Mouse (Mus musculus) gastrocnemius, adult 2 months (tissue): ENCODE measurements around the gene Gm6760. TPM values are rescaled to one million over a fixed set of nuclear protein-coding genes. Genes with fewer than 3 reads are reported as not detected.

Experiments
- DNase-seq: peaks from one replicate; pipeline ENCODE4 v3.0.0; 2022
- H3K27ac ChIP-seq: fragments of 200-600 bp; 2 replicates; pipeline ENCODE4 v1.8.1; 2022; ENCODE audit warnings: mild to moderate bottlenecking
- H3K4me3 ChIP-seq: fragments of 200-600 bp; 2 replicates; pipeline ENCODE4 v1.8.1; 2022; ENCODE audit warnings: mild to moderate bottlenecking, moderate library complexity
- CTCF ChIP-seq: fragments of 200-600 bp; IDR thresholded peaks from 2 replicates; pipeline ENCODE4 v1.8.1; 2022; ENCODE audit warnings: antibody characterized with exemption, mild to moderate bottlenecking, moderate library complexity
- intact Hi-C: fragments of 180-260 bp; cut with DNase I; formaldehyde crosslinking; loops from one replicate; pipeline ENCODE4 v1.15.1; 2025
- long read RNA-seq, 2 experiments: library from polyadenylated mRNA; stranded (forward); transcript quantifications; one replicate each; pipeline ENCODE4 v2.0.0; 2021
- total RNA-seq, 2 experiments: library from RNA; stranded (reverse); gene quantifications; 2 replicates each; pipeline ENCODE4 v1.2.3; 2021

The Gm6760 gene
- total RNA-seq: not detected
- long read RNA-seq, experiment 1: 0 reads
- long read RNA-seq, experiment 2: 0 reads

DNA sequence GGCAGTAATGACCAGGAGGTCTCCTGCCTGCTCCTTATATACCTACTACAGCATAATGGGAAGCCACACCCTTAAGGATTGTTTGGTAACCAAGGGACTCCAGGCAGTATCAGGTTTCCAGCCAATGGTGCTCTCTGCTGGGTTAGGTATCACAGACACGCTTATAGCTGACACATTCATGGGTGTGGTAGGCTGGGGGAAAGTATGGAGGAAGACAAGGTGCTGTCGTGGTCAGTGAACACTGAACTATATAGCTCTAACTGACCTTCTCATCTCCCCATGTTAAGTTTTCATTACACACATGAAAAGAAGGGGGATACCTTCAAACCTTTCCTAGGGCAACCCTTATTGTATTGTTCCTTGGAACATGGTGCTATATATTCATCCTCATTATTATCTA lies at the start of gene Gm6760:
Gene Gm6760, minus strand, starts transcription at position 101 of the 400 bp plus-strand sequence.
- no peak within 1 kb of the TSS for H3K4me3 ChIP-seq
- TF ChIP-seq CTCF: no peak
- no peak for DNase-seq
- H3K27ac ChIP-seq: no peak within 1 kb of the TSS
- intact Hi-C loops: no loop called here

- DNase-seq: no peak
- no peak for TF ChIP-seq CTCF
- H3K4me3 ChIP-seq: no peak overlapping the region
- H3K27ac ChIP-seq: no peak overlapping the region
- intact Hi-C loops: no loop called here
Observed at GRCm38 (mm10) chrX:64181246-64181645, 29.2 kb upstream of the Gm6760 start.

GRCm38 (mm10) chrX:64173248-64173647 lies 21.2 kb upstream of the Gm6760 start, which contains the start of gene 3830417A13Rik:
3830417A13Rik (plus strand) TSS chrX:64173548.
- no peak for TF ChIP-seq CTCF
- intact Hi-C loops: no loop called here
- DNase-seq: no peak
- Histone ChIP-seq H3K4me3 (no peak within 1 kb of the TSS), H3K27ac (no peak within 1 kb of the TSS)

Other genes starting within 250 kb of the Gm6760 start
- not detected for gene 3830417A13Rik, start 21.4 kb upstream of the Gm6760 start, total RNA-seq
- under 1 TPM; 0.05 to 0.22 TPM for gene Slitrk4, start 124.8 kb upstream of the Gm6760 start, total RNA-seq